23 mouse cellular contexts compared by ENCODE assay signal in the genomic region with DNA sequence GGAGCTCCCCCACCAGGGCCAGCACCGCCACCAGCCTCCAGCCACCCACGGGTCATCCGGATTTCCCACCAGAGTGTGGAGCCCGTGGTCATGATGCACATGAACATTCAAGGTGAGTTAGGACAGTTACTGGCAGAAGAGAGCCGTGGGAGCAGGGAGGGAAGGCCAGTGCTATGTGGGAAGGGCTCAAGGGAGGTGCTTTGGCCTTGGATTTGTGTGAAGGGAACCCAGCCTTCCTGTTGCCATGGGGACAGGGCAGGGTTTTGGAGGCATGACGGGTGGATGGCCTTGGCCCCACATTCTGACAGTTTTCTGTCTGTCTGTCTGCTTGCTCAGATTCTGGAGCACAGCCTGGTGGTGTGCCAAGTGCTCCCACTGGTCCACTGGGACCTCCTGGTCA. TPM values are rescaled to one million over a fixed set of nuclear protein-coding genes. Genes with fewer than 3 reads are reported as not detected.
DNase-seq lines count a peak whose midpoint lies in the region.
"Had no signal": no experiment of that assay in that cellular context is flagged by ENCODE, and none has a peak within 500 bp of the region (broad histone marks: within the 10 kb centered on the region; RNA-seq: fewer than 3 reads in every experiment).

No protein-coding gene starts in this region.

- DNase-seq in ovary, adult 18-20 months (ENCODE audit: low spot score) = peak; percentile 87
- DNase-seq in ovary, postnatal 10 days (ENCODE audit: low spot score) = no peak
- DNase-seq in adrenal gland, adult 18-20 months (ENCODE audit: low spot score in 2 of 2) = peak; percentile 47 to 70
- DNase-seq in adrenal gland, postnatal 14 days = peak; percentile 92
- DNase-seq in testis, postnatal 14 days (ENCODE audit: low spot score) = peak; percentile 88
- no peak for DNase-seq in thymus, postnatal 25 days
- no peak for DNase-seq in thymus, postnatal 0 days (ENCODE audit: low spot score)
- DNase-seq: B cell, adult 2 months; cerebellum, adult 11-12 months; cerebellum, postnatal 14 days; gastrocnemius, postnatal 14 days; heart, adult 11 months; kidney, adult 9 months; layer of hippocampus, adult 9-11 months; right cerebral cortex, postnatal 4 days; thymus, postnatal 4 days had no signal

RNA-seq across cellular contexts. Expression of a gene that starts 7.0 kb away (rescaled TPM):
- total RNA-seq in adrenal gland, adult 18-20 months (2021) = 100 to 1,000 TPM; 307 to 394 TPM
- total RNA-seq in adrenal gland, postnatal 14 days (2021) = 357 and 375 TPM in 2 replicates
- 42.3 and 48.0 TPM in 2 replicates for polyA plus RNA-seq in thymus, postnatal 0 days (2015; fragmentation: Nextera tagmentation; extraction: Ambion mirVana)

RNA-seq across cellular contexts. Expression of a gene that starts 10.1 kb away (rescaled TPM):
- total RNA-seq in adrenal gland, adult 18-20 months (2021) = not detected
- 3.3 and 35.6 TPM in 2 replicates for total RNA-seq in adrenal gland, postnatal 14 days (2021)
- polyA plus RNA-seq in thymus, postnatal 0 days (2015; fragmentation: Nextera tagmentation; extraction: Ambion mirVana) = 0.18 and 0.21 TPM in 2 replicates
- total RNA-seq: gastrocnemius, postnatal 14 days; heart, postnatal 25 days; left cerebral cortex, adult 18-20 months; left cerebral cortex, postnatal 14 days; megakaryocyte progenitor cell, adult 5-6 weeks had no signal
- polyA plus RNA-seq: activated CD4-positive, CD25-positive, alpha-beta regulatory T cell, adult 4 months; embryonic facial prominence, embryonic 14.5 days; hindbrain, embryonic 12.5 days had no signal

RNA-seq across cellular contexts. Expression of a gene that starts 15.8 kb away (rescaled TPM):
- 10 to 100 TPM; 28.8 to 34.6 TPM for total RNA-seq in adrenal gland, adult 18-20 months (2021)
- 23.6 and 24.8 TPM in 2 replicates for total RNA-seq in adrenal gland, postnatal 14 days (2021)
- polyA plus RNA-seq in thymus, postnatal 0 days (2015; fragmentation: Nextera tagmentation; extraction: Ambion mirVana) = 11.2 and 14.7 TPM in 2 replicates

RNA-seq across cellular contexts. Expression of a gene that starts 20.1 kb away (rescaled TPM):
- 100 to 1,000 TPM; 192 to 217 TPM for total RNA-seq in adrenal gland, adult 18-20 months (2021)
- total RNA-seq in adrenal gland, postnatal 14 days (2021) = 210 and 214 TPM in 2 replicates
- 348 and 353 TPM in 2 replicates for polyA plus RNA-seq in thymus, postnatal 0 days (2015; fragmentation: Nextera tagmentation; extraction: Ambion mirVana)

RNA-seq across cellular contexts. Expression of a gene that starts 20.7 kb away (rescaled TPM):
- total RNA-seq in adrenal gland, adult 18-20 months (2021) = 10 to 100 TPM; 14.8 to 16.2 TPM
- 11.3 and 12.3 TPM in 2 replicates for total RNA-seq in adrenal gland, postnatal 14 days (2021)
- 26.9 and 31.2 TPM in 2 replicates for polyA plus RNA-seq in thymus, postnatal 0 days (2015; fragmentation: Nextera tagmentation; extraction: Ambion mirVana)

Comparison
In these comparisons a context has a peak if more than half of its experiments do, and no peak if none do; other contexts are left out.
1. DNase-seq: peak in ovary, adult 18-20 months (single experiment), adrenal gland, adult 18-20 months (2 of 2), adrenal gland, postnatal 14 days (single experiment) and testis, postnatal 14 days (single experiment); none in ovary, postnatal 10 days (single experiment), thymus, postnatal 25 days (single experiment) and thymus, postnatal 0 days (single experiment).